Mouse (Mus musculus) stomach, postnatal 0 days (tissue): ENCODE results near the gene Krt8.

ENCODE experiments used
- CTCF ChIP-seq: IDR thresholded peaks from 2 replicates; pipeline ENCODE4 v1.5.1; 2016; ENCODE audit warnings: antibody characterized with exemption, low read depth, mild to moderate bottlenecking, moderate library complexity
- EP300 ChIP-seq: optimal IDR thresholded peaks from 2 replicates; pipeline ENCODE3; 2016; ENCODE audit warnings: antibody characterized with exemption

DNA sequence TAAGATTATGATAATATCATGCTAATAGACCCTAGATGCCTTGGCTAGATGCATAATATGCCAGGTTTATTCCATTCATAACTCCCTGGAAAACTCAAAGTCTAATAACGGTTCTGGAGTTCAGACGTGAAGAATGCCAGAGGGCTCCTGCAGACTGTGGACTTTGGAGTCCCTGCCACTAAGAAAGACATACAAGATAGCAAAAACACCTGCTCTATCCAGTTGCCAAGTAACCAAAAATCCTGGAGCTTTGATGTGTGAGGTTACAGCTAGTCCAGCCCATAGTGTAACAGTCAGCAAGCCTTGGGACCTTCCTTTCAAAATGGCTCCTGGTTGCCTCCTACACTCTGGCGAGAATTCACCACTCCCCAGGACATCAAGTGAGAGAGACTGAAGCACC, 40.5 kb upstream of the Krt8 start:
- no peak for TF ChIP-seq CTCF
- no peak for TF ChIP-seq EP300
